Mouse (Mus musculus): ENCODE data around the gene Thumpd2.

DNA sequence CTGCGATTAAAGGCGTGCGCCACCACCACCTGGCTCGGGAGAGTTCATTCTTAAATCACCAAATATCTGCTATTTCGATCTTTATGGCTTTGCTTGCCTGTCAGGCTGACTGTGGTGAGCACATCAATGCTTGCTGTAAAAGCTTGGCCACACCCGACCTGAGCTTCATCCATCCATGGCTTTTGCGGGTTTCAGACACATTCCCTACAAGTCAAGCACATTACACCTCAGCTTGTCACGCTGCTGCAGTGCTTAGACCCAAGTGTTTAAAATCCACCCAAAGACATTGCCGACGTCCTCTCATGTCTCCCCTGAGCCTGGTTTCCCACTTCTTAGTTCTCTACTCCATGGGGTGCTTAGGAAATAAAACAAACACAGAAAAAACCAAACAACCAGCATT is 55.8 kb downstream of the Thumpd2 start:
- TF ChIP-seq CTCF (IDR thresholded peaks at IDR 0.05; ENCODE audit: control insufficient read depth, insufficient read depth, low read length), result no peak
- no peak for TF ChIP-seq POLR2A (IDR thresholded peaks at IDR 0.05; ENCODE audit: borderline replicate concordance, control insufficient read depth, low read depth, low read length)
